Mouse (Mus musculus) urinary bladder, postnatal 25 days (tissue): ENCODE measurements around the gene Coa7.
A peak's percentile ranks its signal among the peaks of the same experiment; 100 is the strongest.

Experiments
- DNase-seq: peaks from one replicate; pipeline ENCODE4 v3.0.0; 2022; ENCODE audit warnings: low spot score

Gene Coa7

GRCm38 (mm10) chr4:108327730-108328484 is at the start of gene Coa7:
Coa7 (plus strand) TSS chr4:108328140.
- peak; percentile 97 for DNase-seq

GRCm38 (mm10) chr4:108300266-108300665 is 27.7 kb upstream of the Coa7 start:
- peak; percentile 17 for DNase-seq

GRCm38 (mm10) chr4:108300670-108301373 is 27.1 kb upstream of the Coa7 start, which contains the start of gene Zyg11b:
Zyg11b (minus strand) TSS chr4:108301096.
- peak; percentile 81 for DNase-seq

- DNase-seq = no peak
These were observed 25.5 kb upstream of the Coa7 start for GRCm38 (mm10) chr4:108302296-108302890.

- DNase-seq = no peak
These were observed 17.2 kb upstream of the Coa7 start for GRCm38 (mm10) chr4:108310706-108311105.

- DNase-seq = no peak
These were observed 13.9 kb upstream of the Coa7 start for GRCm38 (mm10) chr4:108314041-108314440.

GRCm38 (mm10) chr4:108317656-108318605 is 10.0 kb upstream of the Coa7 start:
- no peak for DNase-seq

- DNase-seq = no peak
These were observed 9.0 kb upstream of the Coa7 start for GRCm38 (mm10) chr4:108318649-108319615.

- no peak for DNase-seq
These were observed 8.2 kb upstream of the Coa7 start for GRCm38 (mm10) chr4:108319747-108320146.

- DNase-seq = no peak
These were observed 7.1 kb upstream of the Coa7 start for GRCm38 (mm10) chr4:108320627-108321380.

- no peak for DNase-seq
These were observed 4.4 kb upstream of the Coa7 start for GRCm38 (mm10) chr4:108323588-108323987.

GRCm38 (mm10) chr4:108327071-108327579 is 815 bp upstream of the Coa7 start:
- DNase-seq = no peak

GRCm38 (mm10) chr4:108329840-108330239 is 1.9 kb downstream of the Coa7 start:
- DNase-seq = no peak

- DNase-seq = no peak
These were observed 4.1 kb downstream of the Coa7 start for GRCm38 (mm10) chr4:108332041-108332440.

GRCm38 (mm10) chr4:108335413-108335812 is 7.5 kb downstream of the Coa7 start:
- DNase-seq = no peak

GRCm38 (mm10) chr4:108336765-108337164 is 8.8 kb downstream of the Coa7 start:
- no peak for DNase-seq

- no peak for DNase-seq
These were observed 9.9 kb downstream of the Coa7 start for GRCm38 (mm10) chr4:108337817-108338216.

- peak; percentile 27 for DNase-seq
These were observed 10.4 kb downstream of the Coa7 start for GRCm38 (mm10) chr4:108338321-108338733.

- no peak for DNase-seq
These were observed 10.9 kb downstream of the Coa7 start for GRCm38 (mm10) chr4:108338811-108339210.

- peak; percentile 57 for DNase-seq
These were observed 11.3 kb downstream of the Coa7 start for GRCm38 (mm10) chr4:108339277-108339690.
